Mouse (Mus musculus) layer of hippocampus, postnatal 14 days (tissue): ENCODE results near the gene Rnf157. TPM values are rescaled to one million over a fixed set of nuclear protein-coding genes. Genes with fewer than 3 reads are reported as not detected.

Experiments
- DNase-seq, 2 experiments: peaks; one replicate each; pipeline ENCODE4 v3.0.0; 2021 to 2022; ENCODE audit warnings: low spot score in 2 of 2, mixed read lengths in 1 of 2
- long read RNA-seq, 2 experiments: library from polyadenylated mRNA; stranded (forward); transcript quantifications; one replicate each; pipeline ENCODE4 v2.0.0; 2021
- total RNA-seq, 2 experiments: library from RNA; stranded (reverse); gene quantifications; 2 replicates each; pipeline ENCODE4 v1.2.3; 2021

Gene Rnf157
- total RNA-seq: 100 to 1,000 TPM; 236 to 242 TPM
- long read RNA-seq, experiment 1, full-length matches to known transcripts: 73 of 138 reads
- long read RNA-seq, experiment 1, partial matches to known transcripts: 35 of 138 reads
- long read RNA-seq, experiment 1, other reads (novel, unspliced or antisense): 30 of 138 reads
- long read RNA-seq, experiment 2, full-length matches to known transcripts: 77 of 158 reads
- long read RNA-seq, experiment 2, partial matches to known transcripts: 32 of 158 reads
- long read RNA-seq, experiment 2, other reads (novel, unspliced or antisense): 49 of 158 reads

DNA sequence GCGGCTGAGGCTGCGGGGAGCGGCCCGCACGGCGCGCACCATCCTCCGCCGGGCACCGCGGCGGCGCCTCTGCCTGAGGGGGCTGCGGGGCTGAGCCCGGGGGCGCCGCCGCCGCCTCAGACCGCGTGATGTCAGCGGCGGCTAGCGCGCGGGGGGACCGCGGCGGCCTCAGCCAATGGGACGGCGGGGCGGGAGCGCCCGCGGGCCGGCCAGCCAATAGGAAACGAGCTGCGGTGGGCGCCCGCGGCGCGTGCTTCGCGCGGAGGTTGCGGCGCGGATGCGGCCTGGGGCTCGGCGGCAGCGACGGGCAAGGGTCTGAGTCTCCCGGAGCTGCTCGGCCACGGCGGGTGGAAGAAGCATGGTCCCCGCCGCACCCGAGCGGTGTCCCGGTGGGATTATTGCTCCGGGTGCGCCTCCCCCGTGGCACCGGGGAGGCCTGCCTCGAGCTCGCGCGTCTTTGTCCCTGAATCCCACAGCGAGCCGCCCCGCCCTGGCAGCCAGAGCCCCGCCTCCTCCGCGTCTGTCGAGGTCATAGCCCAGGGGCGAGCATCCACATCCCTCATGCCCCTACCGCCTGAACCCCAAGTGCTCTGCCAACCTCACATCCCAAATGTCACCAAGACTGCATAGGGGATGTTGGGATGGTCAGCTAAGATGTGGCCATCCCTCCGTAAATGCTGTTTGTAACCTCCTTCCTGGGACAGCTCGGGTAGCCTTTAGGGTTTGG is at the start of gene Rnf157:
Rnf157 (minus strand) TSS at position 129 of the 727 bp plus-strand sequence.
- peak; percentile 90 to 91 for DNase-seq

DNA sequence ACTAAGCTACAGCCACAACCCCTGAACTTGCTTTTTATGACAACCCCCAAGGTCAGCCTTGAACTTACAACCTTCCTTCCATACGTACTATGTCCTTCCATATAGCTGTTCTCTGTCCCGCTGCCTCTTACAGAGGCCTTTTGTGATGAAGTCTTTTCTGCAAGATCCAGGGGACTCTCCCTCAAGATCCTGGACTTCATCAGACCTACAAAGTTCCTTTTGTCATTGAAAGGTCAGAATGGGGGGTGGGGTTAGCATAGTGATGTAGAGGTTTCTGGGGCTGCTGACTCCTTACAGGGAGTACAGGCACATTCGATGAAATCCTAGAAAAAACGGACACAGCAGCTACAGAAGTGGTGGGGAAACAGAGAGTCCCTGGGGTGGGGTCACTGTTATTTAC is 47.0 kb upstream of the Rnf157 start:
- no peak for DNase-seq

DNA sequence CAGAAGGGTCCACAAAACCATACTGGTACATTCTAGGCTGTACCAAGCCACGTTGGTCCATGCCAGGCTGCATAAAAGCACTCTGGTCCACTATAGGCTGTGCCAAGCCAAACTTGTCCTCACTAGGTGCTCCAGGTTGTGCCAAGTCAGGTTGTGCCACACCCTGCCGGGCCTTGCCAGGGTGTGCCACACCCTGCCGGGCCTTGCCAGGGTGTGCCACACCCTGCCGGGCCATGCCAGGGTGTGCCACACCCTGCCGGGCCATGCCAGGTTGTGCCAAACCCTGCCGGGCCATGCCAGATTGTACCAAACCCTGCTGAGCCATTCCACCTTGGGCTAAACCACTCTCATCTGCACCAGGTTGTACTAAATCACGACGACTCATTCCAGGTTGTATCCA is 43.4 kb upstream of the Rnf157 start:
- no peak for DNase-seq

DNA sequence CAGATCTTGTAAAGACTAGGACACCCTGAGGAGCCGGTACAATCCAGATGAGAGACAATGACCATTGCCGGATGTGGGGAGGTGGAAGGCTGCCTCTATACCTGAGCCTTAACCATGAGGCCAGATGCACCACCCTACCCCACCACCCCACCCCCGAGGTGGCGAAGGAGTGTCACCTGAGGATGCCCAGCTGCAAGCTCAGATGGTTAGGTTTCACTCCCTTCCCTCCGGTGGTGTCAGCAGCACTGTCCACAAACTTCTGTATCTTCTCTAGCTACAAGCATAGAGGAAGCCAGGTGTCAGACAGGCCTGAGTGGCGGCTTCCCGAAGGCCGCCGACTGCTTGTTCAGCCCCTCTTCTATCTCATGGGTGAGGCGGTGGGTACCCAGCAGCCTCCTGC is 41.1 kb upstream of the Rnf157 start:
- no peak for DNase-seq

DNA sequence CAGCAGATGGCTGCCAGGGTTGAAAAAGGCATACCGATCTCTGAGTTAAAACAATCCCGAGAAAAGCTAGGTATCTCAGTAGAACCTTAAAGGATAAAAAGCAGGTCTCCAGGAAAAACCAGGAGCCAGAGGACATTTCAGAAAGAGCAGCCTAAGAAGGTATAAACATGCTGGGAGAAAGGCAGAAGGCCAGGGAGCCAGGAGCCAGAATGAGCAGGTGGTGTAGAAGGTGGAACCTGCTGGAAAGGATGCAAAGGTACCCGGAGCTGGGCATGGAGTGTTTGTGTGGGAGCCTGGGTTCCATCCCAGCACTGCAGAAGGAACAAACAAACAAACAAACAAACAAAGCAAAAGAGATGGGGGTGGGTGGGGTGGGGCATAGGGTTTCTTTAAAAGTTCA is 36.5 kb upstream of the Rnf157 start:
- no peak for DNase-seq

DNA sequence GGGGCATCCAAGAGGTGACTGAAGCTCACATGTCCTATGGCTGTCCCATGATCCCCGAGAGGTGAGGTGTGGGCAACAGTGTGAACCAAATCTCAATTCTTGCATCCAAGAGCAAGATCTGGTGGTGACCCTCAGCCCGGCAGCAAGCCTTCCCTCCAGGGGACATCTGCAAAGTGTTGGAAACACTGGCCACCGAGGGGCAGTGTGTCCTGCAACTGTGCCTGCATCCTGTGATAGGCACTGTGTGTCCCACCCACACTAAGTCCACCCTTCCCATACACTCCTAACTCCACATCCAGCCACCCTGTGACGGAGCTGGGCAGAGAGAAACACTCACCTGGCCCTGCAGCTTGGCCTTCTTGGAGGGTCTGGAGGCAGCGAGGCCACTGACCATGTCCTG is 35.0 kb upstream of the Rnf157 start:
- DNase-seq: no peak

DNA sequence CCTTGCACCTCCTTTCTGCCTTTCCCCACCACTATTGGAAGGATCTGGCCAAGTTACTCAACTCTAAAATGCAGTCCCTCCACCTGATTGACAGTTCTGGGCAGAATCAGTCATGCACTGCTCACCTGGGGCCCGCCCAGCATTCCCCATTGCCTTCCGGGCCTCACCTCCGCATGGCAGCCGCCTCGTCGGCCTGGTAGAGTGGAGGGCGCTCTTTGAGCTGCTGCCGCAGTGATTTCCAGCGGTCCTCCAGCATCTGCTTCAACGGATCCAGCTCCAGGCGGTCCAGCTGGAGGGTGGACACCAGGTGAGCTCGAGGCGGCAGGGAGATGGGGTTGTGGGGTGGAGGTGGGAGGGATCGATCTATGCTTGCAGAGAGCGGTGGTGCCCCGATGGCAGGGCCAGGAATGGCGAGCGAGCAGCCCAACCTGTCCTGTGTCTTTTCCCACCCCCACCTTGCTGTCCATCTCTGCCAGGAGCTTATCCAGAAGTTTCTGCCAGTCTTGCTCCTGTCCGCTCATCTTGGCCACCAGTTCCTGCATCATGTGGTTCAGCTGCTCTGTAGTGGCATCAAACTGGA is 33.6 kb upstream of the Rnf157 start:
- no peak for DNase-seq

DNA sequence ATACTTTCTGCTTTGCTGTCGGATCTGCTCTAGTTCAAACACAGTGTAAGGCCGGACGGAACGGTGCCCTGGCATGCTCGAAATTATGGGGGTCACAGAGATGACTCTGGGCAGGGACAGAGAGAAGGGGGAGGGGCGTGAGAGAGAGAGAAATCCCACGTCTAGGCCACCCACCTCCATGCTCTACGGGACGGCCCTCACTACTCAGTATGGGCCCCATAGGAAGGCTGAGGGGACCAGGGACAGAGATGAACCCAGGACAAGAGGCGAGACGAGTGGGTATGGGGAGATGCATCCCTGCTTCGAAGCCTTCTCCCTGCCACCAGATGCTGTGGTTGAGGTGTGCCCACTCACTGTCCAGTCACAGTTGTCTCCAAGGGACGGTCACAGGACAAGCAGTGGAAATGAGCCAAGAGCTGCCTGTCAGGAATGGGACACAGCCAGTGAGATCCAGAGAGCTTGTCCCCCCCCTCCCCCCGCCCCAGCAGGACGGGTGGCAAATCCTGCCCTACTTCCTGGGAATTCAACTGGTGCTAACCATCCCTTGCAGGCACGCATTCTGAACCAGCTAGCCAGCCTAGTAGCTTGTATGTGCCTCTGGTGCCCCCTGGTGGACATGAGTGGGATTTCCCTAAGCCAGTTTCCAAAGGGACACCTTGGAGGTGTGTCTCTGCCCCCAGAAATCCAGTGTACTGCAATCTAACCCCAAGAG is 32.9 kb upstream of the Rnf157 start:
- DNase-seq: peak; percentile 89 to 94

DNA sequence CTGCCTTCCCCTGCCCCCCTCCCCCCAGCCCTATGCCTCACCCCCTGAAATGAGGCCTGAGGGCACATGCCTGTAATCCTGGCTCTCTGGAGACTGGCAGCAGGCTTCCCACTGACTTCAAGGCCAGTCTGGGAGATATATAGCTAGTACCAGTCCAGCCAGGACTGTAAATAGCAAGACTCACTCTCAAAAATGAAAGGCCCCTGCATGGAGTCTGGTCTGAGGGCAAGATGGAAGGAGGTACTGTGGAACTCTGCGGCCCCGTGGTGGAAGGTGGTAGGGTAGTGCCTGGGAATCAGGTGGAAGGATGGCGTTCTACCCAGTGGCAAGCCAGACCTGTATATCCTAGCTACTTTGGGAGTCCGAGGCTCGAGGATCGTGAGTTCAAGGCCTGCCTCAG is 31.1 kb upstream of the Rnf157 start:
- no peak for DNase-seq

DNA sequence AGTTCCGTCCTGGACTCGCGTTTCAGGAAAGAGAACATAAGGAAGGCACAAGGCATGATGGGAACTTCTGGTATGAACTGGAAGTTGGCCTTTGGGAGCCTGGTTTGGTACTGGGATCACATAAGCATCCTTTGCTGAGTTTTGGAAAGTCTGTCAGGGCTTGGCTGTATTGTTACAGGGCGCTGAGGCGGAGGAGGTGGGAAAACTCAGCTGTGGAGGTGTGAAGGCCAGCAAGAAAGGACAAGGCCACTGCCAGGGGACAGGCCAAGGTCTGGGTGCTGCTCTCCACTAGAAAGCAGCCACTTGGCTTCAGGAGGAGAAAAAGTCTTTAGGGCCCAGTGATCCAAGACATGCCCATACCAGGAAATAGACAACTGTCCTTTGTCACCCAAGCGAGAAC is 30.5 kb upstream of the Rnf157 start:
- DNase-seq: no peak

DNA sequence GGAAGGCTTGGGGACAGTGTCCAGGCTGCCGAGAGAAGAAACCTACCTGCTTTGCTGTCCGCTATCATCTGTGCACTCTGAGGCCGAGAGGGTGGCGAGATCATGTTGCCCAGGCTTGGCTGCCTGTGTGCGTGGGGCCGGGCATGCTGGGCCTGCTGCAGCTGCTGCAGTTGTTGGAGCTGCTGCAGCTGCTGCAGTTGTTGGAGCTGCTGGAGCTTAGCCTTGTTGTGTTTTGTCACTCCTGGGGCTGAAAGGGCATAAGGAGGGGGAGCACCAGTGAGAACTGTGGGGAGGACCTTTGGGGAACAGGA is 30.0 kb upstream of the Rnf157 start:
- DNase-seq: no peak

DNA sequence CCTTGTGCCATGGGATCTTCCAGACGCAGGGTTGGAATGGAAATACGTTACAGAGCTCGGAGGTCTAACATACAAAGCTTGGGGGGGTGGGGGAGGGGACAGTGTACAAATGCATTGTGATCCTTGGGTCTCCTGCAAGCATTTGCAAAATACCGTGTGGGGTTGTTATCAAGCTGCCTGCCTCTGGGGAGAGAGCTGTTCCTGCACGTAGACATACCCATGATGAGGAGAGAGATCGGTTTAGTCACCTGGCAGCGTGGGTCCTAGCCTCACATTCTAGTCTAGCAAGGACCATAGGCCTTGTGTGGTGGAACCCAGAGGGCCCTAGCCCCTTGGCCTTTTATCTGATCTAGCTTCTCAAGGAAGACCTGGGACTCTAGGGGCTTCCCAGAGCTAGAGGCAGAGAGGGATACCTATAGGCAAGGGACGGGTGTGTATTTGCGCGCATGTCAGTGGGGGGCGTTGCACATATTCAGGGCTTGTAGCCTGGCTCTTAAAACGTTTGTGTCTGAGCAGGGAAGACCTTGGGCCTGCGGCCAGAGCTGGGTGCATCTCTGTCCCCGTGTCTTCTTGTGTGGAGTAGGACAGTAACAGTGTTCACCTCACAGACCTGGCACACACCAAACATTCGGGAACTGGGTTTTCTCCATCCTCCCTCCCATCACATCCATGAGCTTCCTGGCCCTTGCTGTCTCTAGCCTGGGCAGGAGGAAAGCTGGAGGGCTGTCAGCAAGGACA is 29.5 kb upstream of the Rnf157 start:
- DNase-seq: no peak

DNA sequence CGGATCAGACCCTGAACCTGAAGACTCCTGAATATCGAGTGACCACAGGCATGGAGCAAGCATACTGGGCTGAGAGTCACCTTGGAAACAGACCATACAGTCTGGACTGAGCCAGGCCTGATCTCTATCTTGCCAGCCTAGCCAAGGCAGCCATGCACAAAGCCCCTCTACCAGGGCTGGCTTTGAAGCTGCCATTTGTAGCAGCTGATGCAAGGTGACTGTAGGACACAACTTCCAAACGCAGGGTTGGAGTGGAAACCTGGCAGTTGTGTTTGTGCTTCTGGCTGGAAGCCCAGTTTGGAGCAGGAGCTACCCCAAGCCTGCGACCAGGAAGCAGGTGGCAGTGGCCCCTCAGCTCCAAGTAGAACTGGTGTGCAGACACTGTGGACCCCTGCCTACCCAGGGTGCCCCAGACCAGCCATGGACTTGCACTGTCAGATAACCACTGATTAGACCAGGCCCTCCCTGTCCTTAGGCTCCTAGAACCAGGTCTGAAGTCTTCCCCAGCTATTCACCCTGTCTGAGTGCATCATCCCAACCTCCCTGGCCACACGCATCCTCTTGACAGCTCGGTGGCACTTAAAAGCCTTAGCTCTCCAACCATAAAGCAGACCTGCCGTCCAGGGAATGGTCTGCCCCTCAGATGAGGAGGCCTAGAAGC is 27.7 kb upstream of the Rnf157 start:
- no peak for DNase-seq

DNA sequence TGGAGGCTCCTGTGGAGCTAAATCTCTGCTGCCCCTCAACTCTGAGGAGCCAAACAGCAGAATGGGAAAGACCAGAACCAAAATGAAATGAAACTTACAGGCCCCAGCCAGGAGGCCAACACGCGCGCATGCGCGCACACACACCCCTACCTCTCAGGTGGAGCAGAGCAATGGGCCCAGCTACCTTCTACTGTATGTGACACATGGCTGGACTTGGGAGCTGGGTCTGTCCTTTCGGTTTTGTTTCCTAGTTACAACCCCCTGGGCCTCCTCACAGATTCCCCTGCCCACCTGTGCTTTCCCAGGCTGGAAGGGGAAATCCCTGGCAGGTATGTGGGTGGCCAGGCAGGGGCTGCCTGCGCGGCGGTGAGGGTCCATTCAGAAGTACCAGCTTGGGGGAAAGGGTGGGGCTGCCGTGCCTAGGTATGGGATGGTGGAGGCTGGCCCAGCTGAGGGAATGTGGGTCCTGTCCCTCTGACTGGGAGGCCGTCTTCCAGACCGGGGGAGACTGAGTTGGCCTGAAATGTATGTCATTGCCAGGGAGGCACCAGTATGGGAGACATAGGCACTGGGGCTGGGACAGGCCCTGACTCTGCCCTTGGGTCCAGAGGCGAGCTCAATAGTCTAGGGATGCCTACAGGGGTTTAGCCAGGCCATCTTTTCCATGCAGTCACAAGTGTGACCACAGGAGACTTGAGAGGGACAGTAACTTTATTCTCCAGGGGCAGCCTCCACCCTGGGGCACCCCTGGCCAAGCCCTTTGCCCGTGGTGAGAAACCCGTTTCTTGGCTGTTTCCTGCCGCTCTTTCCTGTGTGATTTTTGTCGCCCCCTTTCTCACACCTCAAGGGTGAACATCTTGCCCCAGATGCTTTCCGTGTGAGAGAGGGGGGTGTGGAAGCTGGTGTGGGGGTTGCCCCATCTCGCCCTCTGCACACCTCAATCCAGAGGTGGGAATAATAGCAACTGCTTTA is 26.7 kb upstream of the Rnf157 start:
- no peak for DNase-seq

DNA sequence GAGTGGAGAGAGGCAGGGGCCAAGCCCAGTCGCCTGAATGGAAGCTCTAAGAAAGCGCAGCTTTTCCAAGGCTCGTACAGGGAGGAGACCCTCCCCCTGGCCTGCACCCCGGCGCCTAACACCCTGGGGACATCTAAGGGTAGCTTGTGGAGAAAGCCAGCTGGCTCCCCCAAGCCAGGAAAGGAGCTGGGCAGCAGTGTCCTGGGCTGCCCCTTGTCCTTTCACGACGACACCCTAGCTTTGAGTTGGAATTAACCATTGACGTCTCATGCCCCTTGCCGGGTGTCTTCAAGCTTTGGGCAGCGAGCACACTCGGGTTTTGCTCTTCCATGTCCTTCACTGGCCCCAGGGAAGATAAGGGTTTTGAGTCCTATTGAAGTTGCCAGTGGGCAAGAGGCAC is 24.7 kb upstream of the Rnf157 start:
- no peak for DNase-seq

DNA sequence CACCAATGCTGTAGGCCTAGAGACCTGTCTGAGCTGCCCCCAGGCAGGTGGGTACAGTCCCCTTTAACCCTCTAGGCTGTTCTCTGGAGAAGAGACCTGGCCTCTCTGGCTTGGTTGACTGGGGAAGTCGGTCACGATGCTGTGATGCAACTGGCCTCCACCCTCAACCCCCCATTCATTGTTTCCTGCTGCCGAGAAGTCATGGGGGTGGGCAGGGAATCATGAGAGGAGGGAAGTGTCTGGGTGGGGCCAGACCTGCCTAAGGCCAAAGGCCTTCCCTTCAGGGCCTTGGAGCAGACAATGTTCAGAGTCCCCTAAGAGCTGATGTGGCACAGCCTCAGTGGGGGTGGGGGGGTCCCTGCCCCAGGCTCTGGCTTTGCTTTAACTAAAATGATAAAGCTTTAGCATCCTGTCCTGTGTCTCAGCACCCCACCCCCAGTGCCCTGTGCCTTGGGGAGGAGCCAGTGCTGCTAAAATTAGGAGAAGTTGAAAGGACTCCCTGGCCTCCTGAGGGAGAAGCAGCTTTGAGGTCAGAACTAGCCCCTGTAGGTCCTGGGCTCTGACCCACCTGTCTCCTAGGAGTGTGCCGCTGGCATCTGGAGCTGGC is 24.0 kb upstream of the Rnf157 start:
- no peak for DNase-seq

DNA sequence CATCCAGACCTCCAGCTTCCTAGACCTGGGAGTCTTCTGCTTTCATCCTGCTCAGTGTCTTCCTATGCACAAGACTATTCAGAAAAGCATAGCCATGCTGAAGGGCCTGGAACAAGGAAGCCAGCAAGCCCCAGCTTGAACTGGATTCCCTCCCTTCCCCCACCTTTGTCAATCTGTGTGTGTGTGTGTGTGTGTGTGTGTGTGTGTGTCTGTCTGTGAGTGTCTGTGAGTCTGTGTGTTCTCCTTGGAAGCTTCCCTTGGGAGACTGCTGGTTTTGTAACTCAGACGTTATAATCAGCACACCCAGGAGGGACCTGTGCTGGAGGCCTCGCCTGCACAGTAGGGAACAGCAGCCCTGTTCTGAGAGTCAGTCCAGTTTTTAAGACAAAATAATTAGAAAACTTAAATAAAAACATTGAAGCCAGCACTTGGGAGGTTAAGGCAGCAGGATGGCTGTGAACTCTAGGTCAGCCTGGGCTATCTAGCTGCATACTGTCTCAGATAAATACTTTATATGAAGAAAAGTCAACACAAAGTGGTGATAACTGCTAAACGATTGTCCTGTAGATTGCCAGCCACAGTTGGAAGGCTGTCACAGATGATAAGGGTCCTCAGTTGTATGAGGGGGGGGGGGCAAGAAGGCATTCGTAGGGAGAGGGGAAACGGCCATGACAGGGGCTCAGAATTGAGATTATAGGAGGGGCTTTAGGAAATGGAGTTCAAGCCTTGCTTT is 23.3 kb upstream of the Rnf157 start:
- no peak for DNase-seq

DNA sequence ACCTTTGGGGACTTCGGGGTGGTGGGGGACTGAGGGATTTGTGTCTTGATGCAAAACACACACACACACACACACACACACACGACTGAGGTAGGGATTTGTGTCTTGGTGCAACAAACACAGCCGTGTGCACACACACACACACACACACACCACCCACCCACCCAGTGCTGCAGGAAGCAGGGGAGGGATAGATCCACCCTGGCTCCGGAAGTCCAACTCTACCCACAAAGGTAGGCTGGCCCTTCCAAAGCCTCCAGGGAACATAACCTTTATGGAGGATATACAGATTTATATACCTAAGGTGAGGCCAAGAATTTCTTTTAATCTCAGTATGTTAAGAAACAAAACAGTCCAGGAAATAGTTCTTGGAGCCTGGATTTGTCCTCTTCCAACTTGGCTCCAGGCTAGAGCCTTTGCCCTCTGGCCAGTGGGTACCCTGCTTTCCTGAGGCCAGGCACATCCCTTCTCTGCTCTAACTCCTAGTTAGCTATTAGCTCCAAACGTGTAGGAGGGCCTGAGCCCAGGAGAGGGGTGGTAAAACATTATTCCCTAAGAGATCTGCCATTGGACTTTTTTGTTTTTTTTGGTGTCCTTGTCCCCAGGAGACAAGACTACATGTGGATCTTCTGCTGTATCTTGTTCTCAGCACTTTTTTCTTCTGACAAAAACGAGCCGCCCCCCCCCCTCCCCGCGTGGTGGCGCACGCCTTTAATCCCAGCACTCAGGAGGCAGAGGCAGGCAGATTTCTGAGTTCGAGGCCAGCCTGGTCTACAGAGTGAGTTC is 22.3 kb upstream of the Rnf157 start:
- DNase-seq: no peak
